Mouse (Mus musculus) megakaryocyte, embryonic 14.5 days (primary cell): ENCODE measurements around the gene Gm1330.

Source experiments
- FLI1 ChIP-seq: IDR thresholded peaks from 2 replicates; pipeline ENCODE4 v1.6.1; 2012; ENCODE audit warnings: low read length, inconsistent platforms, mixed read lengths
- GATA1 ChIP-seq: IDR thresholded peaks from 3 replicates; pipeline ENCODE4 v1.6.1; 2012; ENCODE audit warnings: mixed read lengths, low read length, inconsistent platforms, borderline replicate concordance

DNA sequence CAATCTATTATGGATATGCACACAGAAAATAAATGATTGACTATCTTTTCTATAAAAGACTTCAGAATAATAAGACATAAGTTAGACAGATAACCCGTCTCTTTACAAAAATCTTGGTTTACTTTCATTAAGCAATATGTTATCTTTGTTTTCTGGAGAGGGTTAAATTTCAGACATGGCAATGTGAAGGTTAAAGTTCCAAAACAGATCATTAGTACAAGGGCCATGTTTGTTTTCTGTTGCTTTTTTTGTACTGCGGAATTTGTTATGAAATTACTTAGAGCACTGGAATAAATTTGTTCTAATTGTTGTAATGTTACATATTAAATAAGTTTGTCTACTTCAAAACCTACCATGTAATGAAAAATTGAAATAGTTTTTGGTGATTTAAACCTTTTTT lies 7.9 kb downstream of the Gm1330 start:
- TF ChIP-seq GATA1 (no peak), FLI1 (no peak)
